Mouse (Mus musculus): ENCODE measurements around the gene AC129217.1. TPM values are rescaled to one million over a fixed set of nuclear protein-coding genes. Genes with fewer than 3 reads are reported as not detected.

The AC129217.1 gene
- total RNA-seq (2023): 16.8 TPM

GRCm38 (mm10) chr19:8829660-8830059 lies at the start of gene AC129217.1:
TSS of gene AC129217.1 (plus strand) at chr19:8829773.

GRCm38 (mm10) chr19:8786008-8786781 lies 43.4 kb upstream of the AC129217.1 start, which contains the start of gene Taf6l:
TSS of gene Taf6l (minus strand) at chr19:8786417.

GRCm38 (mm10) chr19:8798264-8798946 lies 31.2 kb upstream of the AC129217.1 start, which contains the start of gene Polr2g:
TSS of gene Polr2g (minus strand) at chr19:8798577.

GRCm38 (mm10) chr19:8802130-8802821 lies 27.3 kb upstream of the AC129217.1 start, which contains the start of gene Zbtb3:
TSS of gene Zbtb3 (plus strand) at chr19:8802555.

GRCm38 (mm10) chr19:8818801-8819595 lies 10.6 kb upstream of the AC129217.1 start, which contains the start of gene Ttc9c:
TSS of gene Ttc9c (minus strand) at chr19:8819333.

GRCm38 (mm10) chr19:8819596-8820423 lies 9.8 kb upstream of the AC129217.1 start, which contains the start of gene Hnrnpul2:
TSS of gene Hnrnpul2 (plus strand) at chr19:8820010.

GRCm38 (mm10) chr19:8837251-8837791 lies 7.7 kb downstream of the AC129217.1 start, which contains the start of gene Bscl2:
TSS of gene Bscl2 (plus strand) at chr19:8837467.

GRCm38 (mm10) chr19:8839103-8839907 lies 9.7 kb downstream of the AC129217.1 start, which contains the start of gene Gng3:
TSS of gene Gng3 (minus strand) at chr19:8839194.

GRCm38 (mm10) chr19:8850402-8850901 lies 20.9 kb downstream of the AC129217.1 start, which contains the start of gene Lrrn4cl:
TSS of gene Lrrn4cl (plus strand) at chr19:8850768.

GRCm38 (mm10) chr19:8871267-8872186 lies 42.0 kb downstream of the AC129217.1 start, which contains the start of gene Ubxn1:
TSS of gene Ubxn1 (plus strand) at chr19:8871496.

GRCm38 (mm10) chr19:8880311-8881033 lies 50.9 kb downstream of the AC129217.1 start, which contains the start of gene Uqcc3:
TSS of gene Uqcc3 (minus strand) at chr19:8880923.

GRCm38 (mm10) chr19:8883616-8884015 lies 54.0 kb downstream of the AC129217.1 start, which contains the start of the genes Lbhd1 and Gm49403:
TSS of gene Lbhd1 (plus strand) at chr19:8883732.
TSS of gene Gm49403 (plus strand) at chr19:8883930.

GRCm38 (mm10) chr19:8888511-8889385 lies 59.2 kb downstream of the AC129217.1 start, which contains the start of the genes 1810009A15Rik and Gm49416:
TSS of gene 1810009A15Rik (plus strand) at chr19:8888853.
TSS of gene Gm49416 (plus strand) at chr19:8888926.

Measured in CD8-positive naive resting alpha-beta T cell, adult 57 days (primary cell).